Mouse (Mus musculus): ENCODE measurements around the gene Tmem210.
A peak's percentile ranks its signal among the peaks of the same experiment; 100 is the strongest.

The Tmem210 gene

GRCm38 (mm10) chr2:25297093-25297492 lies 9.1 kb downstream of the Tmem210 start:
- no peak for DNase-seq (ENCODE audit: low read depth, low spot score)

GRCm38 (mm10) chr2:25298046-25298445 lies 10.1 kb downstream of the Tmem210 start:
- no peak for DNase-seq (ENCODE audit: low read depth, low spot score)

GRCm38 (mm10) chr2:25303452-25303851 lies 15.5 kb downstream of the Tmem210 start:
- no peak for DNase-seq (ENCODE audit: low read depth, low spot score)

- DNase-seq (ENCODE audit: low read depth, low spot score), result no peak
Observed at GRCm38 (mm10) chr2:25303931-25304656, 16.1 kb downstream of the Tmem210 start.

- DNase-seq (ENCODE audit: low read depth, low spot score), result no peak
Observed at GRCm38 (mm10) chr2:25304657-25305541, 17.0 kb downstream of the Tmem210 start.

- no peak for DNase-seq (ENCODE audit: low read depth, low spot score)
Observed at GRCm38 (mm10) chr2:25305587-25306359, 17.8 kb downstream of the Tmem210 start.

- no peak for DNase-seq (ENCODE audit: low read depth, low spot score)
Observed at GRCm38 (mm10) chr2:25310180-25310579, 22.2 kb downstream of the Tmem210 start.

- DNase-seq (ENCODE audit: low read depth, low spot score), result no peak
Observed at GRCm38 (mm10) chr2:25310969-25311368, 23.0 kb downstream of the Tmem210 start.

GRCm38 (mm10) chr2:25311491-25311891 lies 23.5 kb downstream of the Tmem210 start:
- DNase-seq (ENCODE audit: low read depth, low spot score), result no peak

GRCm38 (mm10) chr2:25318119-25318966 lies 30.4 kb downstream of the Tmem210 start:
- no peak for DNase-seq (ENCODE audit: low read depth, low spot score)

GRCm38 (mm10) chr2:25318971-25319773 lies 31.2 kb downstream of the Tmem210 start, which contains the start of gene Grin1:
Gene Grin1, minus strand, starts transcription at chr2:25319187.
- peak; percentile 57 for DNase-seq (ENCODE audit: low read depth, low spot score)

- no peak for DNase-seq (ENCODE audit: low read depth, low spot score)
Observed at GRCm38 (mm10) chr2:25320084-25320483, 32.1 kb downstream of the Tmem210 start.

GRCm38 (mm10) chr2:25326036-25326435 lies 38.1 kb downstream of the Tmem210 start:
- no peak for DNase-seq (ENCODE audit: low read depth, low spot score)

GRCm38 (mm10) chr2:25328440-25328839 lies 40.5 kb downstream of the Tmem210 start:
- no peak for DNase-seq (ENCODE audit: low read depth, low spot score)

- no peak for DNase-seq (ENCODE audit: low read depth, low spot score)
Observed at GRCm38 (mm10) chr2:25331470-25331869, 43.5 kb downstream of the Tmem210 start.

GRCm38 (mm10) chr2:25332286-25333160 lies 44.6 kb downstream of the Tmem210 start, which contains the start of gene Man1b1:
Gene Man1b1, plus strand, starts transcription at chr2:25332338.
- DNase-seq (ENCODE audit: low read depth, low spot score), result peak; percentile 98

- no peak for DNase-seq (ENCODE audit: low read depth, low spot score)
Observed at GRCm38 (mm10) chr2:25333569-25333968, 45.6 kb downstream of the Tmem210 start.

- DNase-seq (ENCODE audit: low read depth, low spot score), result no peak
Observed at GRCm38 (mm10) chr2:25338303-25338702, 50.4 kb downstream of the Tmem210 start.
